Mouse (Mus musculus) heart, postnatal 0 days (tissue): ENCODE data around the gene Pcnx.

ENCODE experiments used
- CTCF ChIP-seq: IDR thresholded peaks from 2 replicates; pipeline ENCODE4 v1.5.1; 2016; ENCODE audit warnings: antibody characterized with exemption, control low read depth, low read depth
- EP300 ChIP-seq: IDR thresholded peaks from 2 replicates; pipeline ENCODE4 v1.6.1; 2016; ENCODE audit warnings: antibody characterized with exemption, low read depth

DNA sequence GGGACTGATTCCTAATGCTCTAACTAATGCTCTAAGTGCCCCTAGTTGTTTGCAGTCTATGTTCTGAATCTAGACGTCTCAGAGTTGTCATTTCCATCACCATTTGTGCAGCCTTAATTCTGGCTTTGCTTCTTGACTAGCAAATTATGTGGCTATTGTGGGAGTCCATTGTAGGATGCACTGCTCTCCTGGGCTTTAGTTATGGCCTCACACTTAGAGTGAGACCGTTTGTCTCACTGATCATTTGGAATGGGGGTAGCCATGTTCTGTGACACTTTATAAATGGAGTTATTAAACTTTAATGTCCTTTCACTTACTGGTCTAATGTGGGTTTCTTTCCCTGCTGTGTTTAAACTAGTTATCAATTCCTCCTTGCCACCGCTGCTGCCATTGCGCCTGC is 13.5 kb downstream of the Pcnx start:
- TF ChIP-seq CTCF, result no peak
- TF ChIP-seq EP300, result no peak
